Mouse (Mus musculus) kidney, embryonic 15.5 days (tissue): ENCODE data around the gene Sgsh. TPM values are rescaled to one million over a fixed set of nuclear protein-coding genes. Genes with fewer than 3 reads are reported as not detected.

ENCODE experiments used
- ATAC-seq: fragments of 200-750 bp; cut with Nextera tagmentation; replicated peaks from 2 replicates; pipeline ENCODE4 v1.8.0; 2017; ENCODE audit warnings: moderate TSS enrichment; ENCODE audit not compliant: low FRiP score
- H3K27ac ChIP-seq: fragments of 300-500 bp; sonication (generic); 2 replicates; pipeline ENCODE4 v1.5.1; 2015; ENCODE audit warnings: mild to moderate bottlenecking, inconsistent platforms
- H3K27me3 ChIP-seq: fragments of 300-500 bp; sonication (generic); 2 replicates; pipeline ENCODE4 v1.6.1; 2015; ENCODE audit warnings: inconsistent platforms
- H3K36me3 ChIP-seq: fragments of 300-500 bp; sonication (generic); 2 replicates; pipeline ENCODE4 v1.6.1; 2015; ENCODE audit warnings: inconsistent platforms
- H3K4me1 ChIP-seq: fragments of 300-500 bp; sonication (generic); 2 replicates; pipeline ENCODE4 v1.6.1; 2015; ENCODE audit warnings: inconsistent platforms
- H3K4me2 ChIP-seq: fragments of 300-500 bp; sonication (generic); 2 replicates; pipeline ENCODE4 v1.6.1; 2015; ENCODE audit warnings: moderate library complexity, mild to moderate bottlenecking, inconsistent platforms
- H3K4me3 ChIP-seq: fragments of 300-500 bp; sonication (generic); replicated peaks from 2 replicates; pipeline ENCODE4 v1.5.1; 2015; ENCODE audit warnings: mild to moderate bottlenecking, inconsistent platforms
- H3K9ac ChIP-seq: fragments of 300-500 bp; sonication (generic); 2 replicates; pipeline ENCODE4 v1.6.1; 2015; ENCODE audit warnings: mild to moderate bottlenecking, inconsistent platforms
- H3K9me3 ChIP-seq: fragments of 300-500 bp; sonication (generic); replicated peaks from 2 replicates; pipeline ENCODE4 v1.6.1; 2016; ENCODE audit warnings: inconsistent platforms
- WGBS: fragments of 180-500 bp; shearing (Covaris S2); methylation state at CpG from one replicate; pipeline ENCODE4 v1.1.7; 2015; ENCODE audit warnings: mixed read lengths; 5-methylcytosine and 5-hydroxymethylcytosine counted together
- polyA plus RNA-seq: library from polyadenylated mRNA; unstranded; fragments of >200 nt; fragmentation: Nextera tagmentation; extraction: Ambion mirVana; gene quantifications from 2 replicates; pipeline ENCODE4 v1.2.1, GENCODE M21; 2015

Gene Sgsh
- polyA plus RNA-seq, 1 experiment from 2014 or later, result 6.6 TPM

DNA sequence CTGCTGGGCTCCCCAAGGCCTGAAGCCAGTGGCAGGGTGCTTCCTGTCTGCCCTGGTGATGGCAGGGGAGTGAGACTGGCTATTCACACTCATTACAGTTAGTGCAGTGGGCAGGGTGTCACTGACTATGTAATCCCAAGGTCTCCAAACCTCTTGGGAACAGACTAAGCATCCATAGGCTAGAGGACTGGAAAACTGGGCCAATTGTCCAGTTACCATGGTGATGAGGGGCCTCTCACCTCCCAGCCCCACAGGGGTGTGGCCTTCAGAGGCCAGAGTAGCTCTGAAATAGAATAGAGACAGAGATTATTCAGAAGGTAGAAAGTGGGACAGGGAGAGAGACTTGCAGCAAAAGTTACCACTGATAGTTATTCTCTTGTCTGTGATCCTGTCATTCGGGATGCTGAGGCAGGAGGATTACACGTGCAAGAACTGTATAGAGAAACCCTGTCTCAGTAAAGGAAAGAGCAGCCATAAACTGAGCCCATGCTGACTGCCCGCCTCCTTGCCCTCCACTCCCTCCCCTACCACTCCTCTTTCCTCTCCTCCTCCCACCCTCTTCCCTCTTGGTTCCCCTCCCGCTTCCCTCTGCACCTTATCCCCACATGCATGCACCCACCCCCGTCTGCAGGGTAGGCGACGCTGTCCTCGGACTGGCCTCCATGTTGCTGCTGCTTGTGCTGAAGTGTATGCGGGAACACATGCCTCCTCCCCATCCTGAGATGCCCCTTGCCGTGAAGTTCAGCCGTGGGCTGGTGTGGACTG is 7.6 kb upstream of the Sgsh start:
- Histone ChIP-seq H3K4me2 (peak overlapping the region; percentile 38), H3K27ac (no peak overlapping the region), H3K4me3 (0 out of 2 replicates have a peak overlapping the region, but pooled peaks have one; percentile 14), H3K36me3 (peaks cover 44% of the 10 kb centered on the region), H3K27me3 (no peaks in the 10 kb centered on the region), H3K4me1 (peaks cover 10% of the 10 kb centered on the region), H3K9me3 (no peaks in the 10 kb centered on the region), H3K9ac (no peak overlapping the region)
- ATAC-seq, result peak; percentile 40; the same call in 1 of the 2 replicates
- WGBS, result 31% methylated on average over 11 of the region's 11 CpGs

DNA sequence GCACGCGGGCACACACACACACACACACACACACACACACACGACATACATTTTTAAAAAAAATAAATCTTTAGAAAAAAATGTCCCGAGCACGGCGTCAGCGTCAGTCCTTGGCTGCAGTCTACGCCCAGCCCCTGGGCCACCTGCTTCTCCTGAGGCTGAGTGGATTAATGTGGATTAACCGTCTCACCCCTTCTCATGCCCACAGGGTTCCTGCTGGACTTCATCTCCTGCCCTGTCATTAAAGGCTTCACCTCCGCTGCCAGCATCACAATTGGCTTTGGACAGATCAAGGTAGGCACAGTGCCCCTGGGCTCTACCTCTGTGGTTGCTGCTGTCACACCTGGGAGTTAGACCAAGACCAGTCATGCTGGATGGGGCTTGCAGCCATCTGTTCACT is 3.8 kb upstream of the Sgsh start:
- no peak overlapping the region for H3K4me2 ChIP-seq
- no peak overlapping the region for H3K9ac ChIP-seq
- WGBS, result 94% methylated on average over 10 of the region's 10 CpGs
- peaks cover 33% of the 10 kb centered on the region for H3K4me1 ChIP-seq
- H3K27me3 ChIP-seq, result no peaks in the 10 kb centered on the region
- H3K9me3 ChIP-seq, result no peaks in the 10 kb centered on the region
- H3K4me3 ChIP-seq, result no peak overlapping the region
- H3K27ac ChIP-seq, result no peak overlapping the region
- H3K36me3 ChIP-seq, result peaks cover 25% of the 10 kb centered on the region
- no peak for ATAC-seq

DNA sequence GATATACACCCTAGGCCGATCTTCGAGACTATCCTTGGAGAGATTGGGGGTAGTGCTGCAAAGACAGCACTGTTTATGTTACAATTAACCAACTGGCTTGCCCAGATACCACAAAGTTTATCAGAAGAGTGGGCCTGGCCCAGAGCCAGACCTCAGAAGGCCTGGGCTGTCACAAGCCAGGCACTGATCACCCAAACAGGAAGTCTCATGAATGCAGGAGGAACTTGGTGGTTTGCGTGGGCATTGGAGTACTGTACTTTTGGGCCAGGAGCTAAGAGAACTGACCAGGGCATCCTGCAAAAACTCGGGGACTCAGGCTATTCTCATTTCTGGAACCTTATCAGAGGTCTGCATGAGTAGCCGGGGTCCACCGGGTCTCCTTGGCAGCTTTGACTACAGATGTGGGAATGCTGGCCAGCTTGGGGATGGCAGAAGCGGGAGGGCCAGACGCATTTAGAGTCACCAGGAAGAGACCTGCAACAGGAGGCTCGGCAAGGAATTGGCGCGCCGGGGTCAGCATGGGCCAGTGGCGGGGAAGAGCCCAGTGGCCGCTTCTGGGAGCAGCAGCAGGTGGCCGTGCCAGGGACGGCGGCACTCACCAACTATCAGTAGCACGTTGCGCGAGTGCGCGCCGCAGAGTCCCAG is 416 bp downstream of the Sgsh start:
- H3K9ac ChIP-seq, result peak overlapping the region; percentile 76
- 6% methylated on average over 23 of the region's 23 CpGs for WGBS
- ATAC-seq, result 0 out of 2 replicates have a peak, but pooled peaks have one; percentile 12

DNA sequence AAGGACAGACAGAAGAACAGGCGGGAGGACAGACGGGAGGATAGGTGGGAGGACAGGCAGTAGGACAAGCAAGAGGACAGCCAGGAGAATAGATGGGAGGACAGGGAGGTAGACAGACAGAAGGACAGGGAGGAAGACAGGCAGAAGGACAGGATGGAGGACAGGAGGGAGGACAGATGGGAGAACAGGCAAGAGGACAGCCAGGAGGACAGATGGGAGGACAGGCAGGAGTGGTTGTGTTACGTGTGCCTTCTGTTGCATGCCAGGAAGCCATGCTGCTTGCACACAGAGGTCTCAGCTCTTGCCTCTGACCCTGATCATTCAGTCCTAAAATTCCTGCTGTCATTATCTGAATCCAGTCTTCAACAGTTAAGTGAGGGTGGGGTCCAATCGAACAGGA is 1.4 kb downstream of the Sgsh start:
- 87% methylated on average over 4 of the region's 4 CpGs for WGBS
- Histone ChIP-seq H3K4me3 (no peak overlapping the region), H3K27ac (no peak overlapping the region), H3K4me2 (no peak overlapping the region), H3K9ac (no peak overlapping the region), H3K27me3 (no peaks in the 10 kb centered on the region), H3K4me1 (peaks cover 24% of the 10 kb centered on the region), H3K36me3 (peaks cover 3% of the 10 kb centered on the region; the same call in 1 of the 2 replicates), H3K9me3 (no peaks in the 10 kb centered on the region)
- no peak for ATAC-seq

More for the DNA sequence above, 416 bp downstream of the Sgsh start:
- peak overlapping the region; percentile 87 for H3K27ac ChIP-seq
- no peaks in the 10 kb centered on the region for H3K9me3 ChIP-seq
- peak overlapping the region; percentile 96 for H3K4me2 ChIP-seq
- H3K27me3 ChIP-seq, result no peaks in the 10 kb centered on the region
- H3K4me1 ChIP-seq, result peaks cover 24% of the 10 kb centered on the region
- H3K4me3 ChIP-seq, result peak overlapping the region; percentile 81
- peaks cover 12% of the 10 kb centered on the region for H3K36me3 ChIP-seq

DNA sequence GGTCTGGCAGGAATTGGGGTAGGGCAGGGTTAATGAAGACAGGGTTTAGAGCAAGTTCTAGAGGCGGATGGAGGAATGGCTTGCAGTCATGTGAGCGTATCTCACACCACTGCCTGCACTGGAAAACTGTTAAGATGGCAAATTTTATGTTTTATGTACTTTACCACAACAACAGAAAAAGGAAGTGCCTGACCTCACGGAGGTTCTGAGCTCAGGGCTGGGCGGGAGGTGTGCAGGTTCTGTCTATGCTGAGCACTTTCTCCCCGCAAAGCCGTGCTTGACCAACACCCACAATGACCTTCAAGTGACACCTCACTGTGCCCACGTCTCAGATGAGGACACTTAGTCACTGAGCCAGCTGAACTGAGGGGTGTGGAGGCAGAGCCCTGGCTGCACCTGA is 3.2 kb downstream of the Sgsh start:
- Histone ChIP-seq H3K9ac (no peak overlapping the region), H3K27ac (no peak overlapping the region), H3K4me2 (no peak overlapping the region), H3K27me3 (no peaks in the 10 kb centered on the region), H3K4me3 (no peak overlapping the region), H3K36me3 (no peaks in the 10 kb centered on the region), H3K4me1 (peaks cover 24% of the 10 kb centered on the region), H3K9me3 (no peaks in the 10 kb centered on the region)
- no peak for ATAC-seq
- 65% methylated on average over 7 of the region's 7 CpGs for WGBS

DNA sequence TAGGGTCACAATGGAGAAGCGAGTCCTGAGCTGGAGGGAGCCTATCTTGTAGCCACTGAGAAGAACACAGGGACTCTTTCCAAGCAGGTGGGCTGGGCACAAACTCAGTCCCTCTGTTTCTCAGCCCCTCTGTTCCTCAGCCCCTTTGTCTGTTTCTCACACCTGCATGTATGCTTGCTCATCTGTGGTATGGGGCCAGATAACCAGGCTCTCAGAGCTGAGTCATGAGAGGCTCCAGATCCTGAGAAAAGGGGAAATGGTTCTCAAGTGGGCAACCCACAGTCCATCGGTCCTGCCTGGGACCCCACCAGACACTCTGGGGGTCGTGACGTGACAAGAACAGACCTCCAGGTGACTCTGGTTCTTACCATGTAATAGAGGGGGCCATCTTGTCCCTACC is 8.2 kb downstream of the Sgsh start:
- WGBS, result 93% methylated on average over 4 of the region's 4 CpGs
- no peak for ATAC-seq
- no peak overlapping the region for H3K9ac ChIP-seq
- no peaks in the 10 kb centered on the region for H3K9me3 ChIP-seq
- no peak overlapping the region for H3K4me3 ChIP-seq
- H3K27ac ChIP-seq, result no peak overlapping the region
- H3K36me3 ChIP-seq, result peaks cover 2% of the 10 kb centered on the region; the same call in 1 of the 2 replicates
- H3K4me1 ChIP-seq, result no peaks in the 10 kb centered on the region
- H3K27me3 ChIP-seq, result no peaks in the 10 kb centered on the region
- no peak overlapping the region for H3K4me2 ChIP-seq

DNA sequence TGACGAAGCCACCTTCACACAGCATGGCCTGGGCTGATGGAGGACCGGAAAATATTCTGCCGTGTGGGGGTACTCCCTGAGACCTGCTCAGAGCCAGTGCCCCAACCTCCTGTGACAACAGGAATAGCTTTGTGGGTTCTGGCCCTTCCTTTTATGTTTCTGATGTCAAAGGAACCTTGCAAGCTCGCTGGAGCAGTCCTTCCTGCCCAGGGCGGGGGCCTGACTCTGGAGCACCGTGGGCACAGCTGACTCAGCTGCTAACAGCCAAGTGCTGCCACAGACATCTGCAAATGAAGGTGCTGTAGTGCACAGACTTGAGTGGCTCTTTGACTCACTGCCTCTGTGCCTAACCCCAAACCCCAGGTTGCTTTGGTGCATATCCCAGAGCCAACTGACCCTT is 10.5 kb downstream of the Sgsh start:
- Histone ChIP-seq H3K9ac (no peak overlapping the region), H3K36me3 (peaks cover 2% of the 10 kb centered on the region; the same call in 1 of the 2 replicates), H3K4me2 (no peak overlapping the region), H3K27me3 (no peaks in the 10 kb centered on the region), H3K4me3 (no peak overlapping the region), H3K9me3 (no peaks in the 10 kb centered on the region), H3K4me1 (no peaks in the 10 kb centered on the region), H3K27ac (no peak overlapping the region)
- ATAC-seq, result no peak
- 61% methylated on average over 6 of the region's 6 CpGs for WGBS

DNA sequence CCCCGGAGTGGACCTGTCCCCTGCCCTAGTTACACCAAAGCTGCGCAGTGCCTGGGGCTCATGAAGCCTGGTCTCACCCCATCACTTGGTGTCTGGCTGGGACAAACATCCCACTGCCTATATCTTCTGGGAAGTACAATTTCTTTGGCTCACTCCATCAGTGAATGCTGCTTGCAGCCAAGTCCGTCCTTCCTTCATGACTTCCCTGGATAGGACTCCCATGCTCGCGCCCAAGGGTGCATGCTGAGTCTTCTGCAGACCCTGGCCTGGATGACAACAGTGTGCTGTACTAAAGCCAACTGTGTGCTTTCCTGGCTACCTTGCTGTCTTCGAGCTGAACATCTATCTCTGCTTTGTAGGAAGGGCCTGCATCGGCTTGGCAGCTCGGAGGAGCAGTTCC is 11.2 kb downstream of the Sgsh start:
- no peaks in the 10 kb centered on the region for H3K9me3 ChIP-seq
- no peak for ATAC-seq
- H3K36me3 ChIP-seq, result peaks cover 2% of the 10 kb centered on the region; the same call in 1 of the 2 replicates
- H3K27me3 ChIP-seq, result no peaks in the 10 kb centered on the region
- no peak overlapping the region for H3K9ac ChIP-seq
- WGBS, result 84% methylated on average over 8 of the region's 8 CpGs
- no peak overlapping the region for H3K4me3 ChIP-seq
- no peak overlapping the region for H3K4me2 ChIP-seq
- H3K4me1 ChIP-seq, result no peaks in the 10 kb centered on the region
- no peak overlapping the region for H3K27ac ChIP-seq

DNA sequence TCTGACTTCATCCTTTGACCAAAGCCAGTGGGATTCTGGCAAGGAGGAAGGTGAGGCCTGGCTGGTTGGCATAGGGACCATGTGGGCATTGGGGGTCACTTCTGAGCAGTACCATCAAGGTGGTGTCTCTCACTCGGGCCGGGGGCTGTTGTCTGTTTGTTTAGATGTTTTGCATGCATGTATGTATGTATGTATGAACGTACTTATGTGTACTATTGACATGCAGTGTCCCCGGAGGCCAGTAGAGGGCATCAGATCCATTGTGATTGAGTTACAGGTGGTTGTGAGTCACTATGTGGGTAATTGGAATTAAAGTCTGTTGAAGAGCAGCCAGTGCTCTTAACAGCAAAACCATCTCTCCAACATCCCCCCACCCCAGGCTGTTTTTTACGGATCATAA is 15.7 kb downstream of the Sgsh start:
- 3% methylated on average over 5 of the region's 5 CpGs for WGBS
- Histone ChIP-seq H3K36me3 (no peaks in the 10 kb centered on the region), H3K27me3 (no peaks in the 10 kb centered on the region), H3K27ac (no peak overlapping the region), H3K4me3 (no peak overlapping the region), H3K4me1 (no peaks in the 10 kb centered on the region), H3K9me3 (no peaks in the 10 kb centered on the region), H3K4me2 (no peak overlapping the region), H3K9ac (no peak overlapping the region)
- no peak for ATAC-seq

DNA sequence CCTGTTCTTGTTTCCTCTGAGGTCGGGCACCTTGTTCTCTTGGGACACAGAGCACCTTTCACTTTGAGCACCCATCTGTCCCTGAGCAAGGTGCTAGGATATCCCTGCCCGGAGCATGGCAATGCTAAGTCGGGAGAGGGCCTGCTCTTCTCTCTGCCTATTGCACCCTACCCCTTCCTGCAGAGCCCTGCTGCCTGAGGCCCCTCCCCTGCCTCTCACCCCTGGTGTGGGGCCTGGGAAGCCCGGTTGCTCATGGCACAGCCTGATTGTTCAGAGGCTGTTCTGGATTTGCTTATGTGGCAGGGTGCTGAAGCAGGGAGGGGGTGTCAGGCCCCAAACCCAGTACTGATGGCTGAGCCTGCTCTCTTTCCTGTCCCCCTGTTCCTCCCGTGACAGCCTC is 16.2 kb downstream of the Sgsh start:
- Histone ChIP-seq H3K4me2 (no peak overlapping the region), H3K27ac (no peak overlapping the region), H3K27me3 (no peaks in the 10 kb centered on the region), H3K9me3 (no peaks in the 10 kb centered on the region), H3K9ac (no peak overlapping the region), H3K4me1 (no peaks in the 10 kb centered on the region), H3K36me3 (no peaks in the 10 kb centered on the region), H3K4me3 (no peak overlapping the region)
- 45% methylated on average over 5 of the region's 5 CpGs for WGBS
- ATAC-seq, result no peak

DNA sequence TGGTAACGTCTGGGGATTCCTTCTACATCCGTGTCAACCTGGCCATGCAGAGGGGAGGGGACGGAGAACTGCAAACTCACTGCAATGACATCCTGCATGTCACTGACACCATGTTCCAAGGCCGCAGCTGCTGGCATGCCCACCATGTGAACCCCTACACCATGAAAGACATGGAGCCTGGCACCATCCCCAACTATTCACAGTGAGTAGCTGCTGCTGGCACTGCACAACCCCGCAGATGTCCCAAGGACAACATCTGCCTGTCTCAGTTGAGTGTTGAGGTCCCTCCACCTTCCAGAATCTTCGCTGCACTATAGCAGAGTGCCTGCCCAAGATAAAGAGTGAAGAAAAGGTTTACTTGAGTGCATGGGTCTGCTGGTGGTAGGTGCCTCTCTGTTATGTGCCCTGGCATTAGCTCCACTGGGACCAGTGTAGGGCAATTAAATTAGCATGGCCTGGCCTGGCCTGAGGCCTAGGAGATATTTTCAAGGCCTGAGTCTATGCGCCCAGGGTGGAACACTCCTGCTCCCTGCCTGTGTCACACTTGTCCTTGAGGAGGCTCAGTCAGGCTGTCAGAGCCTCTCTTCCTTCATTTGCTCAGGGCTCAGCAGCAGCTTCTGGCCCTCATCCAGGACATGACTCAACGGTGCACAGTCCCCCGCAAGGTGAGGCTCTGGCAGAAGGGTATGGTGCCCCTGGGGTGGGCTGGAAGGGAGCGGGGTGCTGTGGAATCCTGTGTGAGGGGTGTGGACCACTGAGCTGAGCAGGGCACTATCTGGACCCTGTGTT is 16.9 kb downstream of the Sgsh start:
- no peak overlapping the region for H3K27ac ChIP-seq
- no peaks in the 10 kb centered on the region for H3K27me3 ChIP-seq
- no peak overlapping the region for H3K9ac ChIP-seq
- H3K36me3 ChIP-seq, result no peaks in the 10 kb centered on the region
- H3K9me3 ChIP-seq, result no peaks in the 10 kb centered on the region
- ATAC-seq, result no peak
- 86% methylated on average over 10 of the region's 10 CpGs for WGBS
- no peaks in the 10 kb centered on the region for H3K4me1 ChIP-seq
- H3K4me3 ChIP-seq, result no peak overlapping the region
- H3K4me2 ChIP-seq, result no peak overlapping the region

DNA sequence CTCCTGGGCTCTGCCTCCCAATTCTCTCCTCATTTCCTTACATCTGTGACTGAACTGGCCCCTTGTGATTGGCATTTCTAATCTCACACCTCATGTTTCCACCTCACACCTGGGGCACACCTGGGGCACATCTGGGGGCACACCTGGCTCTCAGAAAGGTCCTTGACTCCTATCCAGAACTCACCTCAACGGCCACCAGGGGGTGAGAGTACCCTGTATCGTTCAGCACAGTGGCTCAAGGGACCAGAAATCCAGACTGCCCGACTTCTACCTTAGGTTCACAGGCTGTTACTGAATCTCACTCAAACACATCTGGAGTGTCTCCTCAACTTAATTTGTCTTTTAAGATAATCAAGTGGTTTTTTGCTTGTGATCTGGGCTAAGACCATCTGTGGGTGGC is 23.4 kb downstream of the Sgsh start:
- no peak overlapping the region for H3K4me2 ChIP-seq
- no peaks in the 10 kb centered on the region for H3K9me3 ChIP-seq
- ATAC-seq, result no peak
- no peaks in the 10 kb centered on the region for H3K4me1 ChIP-seq
- no peak overlapping the region for H3K4me3 ChIP-seq
- no peaks in the 10 kb centered on the region for H3K27me3 ChIP-seq
- no peak overlapping the region for H3K27ac ChIP-seq
- no peaks in the 10 kb centered on the region for H3K36me3 ChIP-seq
- WGBS, result 29% methylated on average over 3 of the region's 3 CpGs
- no peak overlapping the region for H3K9ac ChIP-seq
